Mouse (Mus musculus) hematopoietic stem cell, adult 5-6 weeks (primary cell): Measurements from ENCODE around the gene Susd1. TPM values are rescaled to one million over a fixed set of nuclear protein-coding genes. Genes with fewer than 3 reads are reported as not detected.

Experiments used
- ATAC-seq, 2 experiments: fragments of 125-278 bp in 1 of 2; replicated peaks in 1 of 2; 2 replicates each; pipeline ENCODE4 v1.8.0; 2016 to 2017; ENCODE audit warnings: inconsistent platforms in 2 of 2, mild to moderate bottlenecking in 2 of 2, moderate number of reproducible peaks in 2 of 2, low read depth in 1 of 2, moderate TSS enrichment in 1 of 2; ENCODE audit not compliant: low FRiP score in 2 of 2, poor library complexity in 2 of 2, severe bottlenecking in 2 of 2, insufficient read depth in 1 of 2, low TSS enrichment in 1 of 2
- total RNA-seq: library from RNA; stranded (forward); fragments of 172-1452, 232-1000 nt; gene quantifications from 2 replicates; pipeline ENCODE4 v1.2.3, GENCODE M21; 2017

Susd1 gene
- total RNA-seq, 1 experiment from 2014 or later: 131 TPM

GRCm38 (mm10) chr4:59395528-59395927 lies 42.9 kb downstream of the Susd1 start:
- ATAC-seq: peak; percentile 90

- no peak for ATAC-seq
Observed at GRCm38 (mm10) chr4:59394155-59394554, 44.3 kb downstream of the Susd1 start.

- ATAC-seq: no peak
Observed at GRCm38 (mm10) chr4:59388447-59389030, 49.9 kb downstream of the Susd1 start.

- no peak for ATAC-seq
Observed at GRCm38 (mm10) chr4:59387387-59388210, 50.8 kb downstream of the Susd1 start.

- ATAC-seq: no peak
Observed at GRCm38 (mm10) chr4:59385254-59385895, 53.1 kb downstream of the Susd1 start.

- no peak for ATAC-seq
Observed at GRCm38 (mm10) chr4:59383791-59384190, 54.6 kb downstream of the Susd1 start.

GRCm38 (mm10) chr4:59382131-59382530 lies 56.3 kb downstream of the Susd1 start:
- ATAC-seq: no peak

GRCm38 (mm10) chr4:59381007-59381743 lies 57.3 kb downstream of the Susd1 start:
- no peak for ATAC-seq

GRCm38 (mm10) chr4:59380478-59380877 lies 58.0 kb downstream of the Susd1 start:
- ATAC-seq: no peak

GRCm38 (mm10) chr4:59379876-59380275 lies 58.6 kb downstream of the Susd1 start:
- peak in 1 of 2 experiments; percentile 16; a peak in 1 of 4 replicates for ATAC-seq

GRCm38 (mm10) chr4:59378631-59379030 lies 59.8 kb downstream of the Susd1 start:
- ATAC-seq: no peak

GRCm38 (mm10) chr4:59374271-59374938 lies 64.0 kb downstream of the Susd1 start:
- ATAC-seq: no peak

GRCm38 (mm10) chr4:59372546-59373157 lies 65.8 kb downstream of the Susd1 start:
- ATAC-seq: no peak; a peak in 1 of 4 replicates

GRCm38 (mm10) chr4:59371910-59372309 lies 66.5 kb downstream of the Susd1 start:
- ATAC-seq: no peak

- ATAC-seq: no peak
Observed at GRCm38 (mm10) chr4:59369941-59370340, 68.5 kb downstream of the Susd1 start.

- ATAC-seq: peak in 1 of 2 experiments; percentile 40; a peak in 2 of 4 replicates
Observed at GRCm38 (mm10) chr4:59368118-59368517, 70.3 kb downstream of the Susd1 start.

GRCm38 (mm10) chr4:59366206-59366605 lies 72.2 kb downstream of the Susd1 start:
- ATAC-seq: no peak
